Mouse (Mus musculus) lung, adult 2 months (tissue): ENCODE measurements around the gene Sms.

Experiments
- CTCF ChIP-seq: fragments of 200-500 bp; IDR thresholded peaks from 2 replicates; pipeline ENCODE4 v1.5.1; 2011; ENCODE audit warnings: mild to moderate bottlenecking, low read length, control low read depth; ENCODE audit not compliant: insufficient read depth
- POLR2A ChIP-seq: fragments of 200-500 bp; IDR thresholded peaks from 2 replicates; pipeline ENCODE4 v1.6.1; 2011; ENCODE audit warnings: low read depth, mild to moderate bottlenecking, control low read depth, low read length, borderline replicate concordance; ENCODE audit errors: extremely low read depth

DNA sequence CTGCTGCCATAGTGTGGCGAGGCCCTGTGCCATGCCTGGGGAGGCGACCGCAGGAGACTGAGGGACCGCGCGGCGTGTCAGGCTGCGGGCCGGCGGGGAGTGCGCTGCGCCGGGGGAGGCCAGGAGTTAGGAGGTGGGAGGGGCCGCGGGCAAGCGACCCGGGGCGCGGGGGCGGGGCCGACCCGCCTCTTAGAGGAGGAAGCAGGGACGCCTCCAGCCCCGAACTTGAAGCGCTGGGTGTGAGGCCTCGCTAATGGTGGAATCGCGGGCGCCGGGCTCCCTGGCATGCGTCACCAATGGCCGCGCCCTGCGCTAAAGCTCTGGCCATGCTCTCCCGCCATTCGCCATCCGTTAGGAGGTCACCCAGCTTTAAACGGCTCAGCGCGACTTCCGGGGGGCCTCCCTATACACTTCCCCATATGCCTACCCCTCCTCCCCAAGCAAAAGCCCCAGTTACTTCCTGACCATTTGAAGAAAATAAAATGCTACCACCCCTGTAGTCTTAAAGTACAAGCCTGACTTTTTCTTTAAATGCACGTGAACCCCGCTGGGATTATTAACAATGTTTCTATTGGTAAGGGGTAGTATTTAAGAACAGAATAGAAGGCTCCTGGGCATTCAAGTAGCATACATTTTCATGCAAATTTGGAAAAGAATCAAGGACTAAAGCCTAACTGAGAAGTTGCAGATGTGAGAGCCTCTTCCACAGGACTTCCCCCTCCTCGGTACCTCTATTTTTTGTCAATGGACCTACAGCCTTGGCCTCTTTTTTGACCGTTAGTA is at the start of gene Sms:
- TF ChIP-seq CTCF (no peak), POLR2A (no peak)
